Mouse (Mus musculus) heart, postnatal 25 days (tissue): ENCODE results near the gene Eif2s2. TPM values are rescaled to one million over a fixed set of nuclear protein-coding genes. Genes with fewer than 3 reads are reported as not detected.
"Not testable (repeated sequence)": the region's sequence is repeated elsewhere in the genome, so short reads cannot be mapped to it uniquely, and the experiment has no call there.

Experiments used
- DNase-seq: peaks from one replicate; pipeline ENCODE4 v3.0.0; 2022; ENCODE audit warnings: low spot score
- intact Hi-C: fragments of 180-260 bp; cut with DNase I; formaldehyde crosslinking; loops from one replicate; pipeline ENCODE4 v1.15.1; 2025
- total RNA-seq, 2 experiments: library from RNA; stranded (reverse); gene quantifications; 2 replicates each; pipeline ENCODE4 v1.2.3; 2021

Gene Eif2s2
- total RNA-seq, 2 experiments from 2014 or later = 51.8 to 55.4 TPM

GRCm38 (mm10) chr2:154899004-154899403, 6.3 kb upstream of the Eif2s2 start:
- DNase-seq, intact Hi-C loops: not testable (repeated sequence)

- DNase-seq = no peak
- intact Hi-C loops = loop anchor here (1.0 to 2.0 kb wide), 2 partner anchors 101 to 236 kb away; no protein-coding TSS in a partner anchor
Measured at GRCm38 (mm10) chr2:154893548-154893947, 813 bp upstream of the Eif2s2 start.

- DNase-seq = no peak
- intact Hi-C loops = loop anchor here (1.0 to 2.0 kb wide), 2 partner anchors 100 to 236 kb away; no protein-coding TSS in a partner anchor
Measured at GRCm38 (mm10) chr2:154893045-154893385, 280 bp upstream of the Eif2s2 start.

- intact Hi-C loops = no loop called here
- no peak for DNase-seq
Measured at GRCm38 (mm10) chr2:154891585-154891984, 1.1 kb downstream of the Eif2s2 start.

GRCm38 (mm10) chr2:154876621-154877020, 16.1 kb downstream of the Eif2s2 start:
- no peak for DNase-seq
- intact Hi-C loops = no loop called here

- no peak for DNase-seq
- intact Hi-C loops = no loop called here
Measured at GRCm38 (mm10) chr2:154869954-154870641, 22.6 kb downstream of the Eif2s2 start.

- intact Hi-C loops = no loop called here
Measured at GRCm38 (mm10) chr2:154868106-154868505, 24.6 kb downstream of the Eif2s2 start.

GRCm38 (mm10) chr2:154865696-154866095, 27.0 kb downstream of the Eif2s2 start:
- intact Hi-C loops = no loop called here
- no peak for DNase-seq

More at GRCm38 (mm10) chr2:154868106-154868505, 24.6 kb downstream of the Eif2s2 start:
- DNase-seq = no peak

- intact Hi-C loops = no loop called here
- DNase-seq = no peak
Measured at GRCm38 (mm10) chr2:154863672-154864071, 29.1 kb downstream of the Eif2s2 start.

GRCm38 (mm10) chr2:154855383-154855782, 37.4 kb downstream of the Eif2s2 start:
- no peak for DNase-seq
- intact Hi-C loops = loop anchor here (1.0 to 2.0 kb wide), 2 partner anchors 63 to 152 kb away; no protein-coding TSS in a partner anchor

- intact Hi-C loops = no loop called here
- no peak for DNase-seq
Measured at GRCm38 (mm10) chr2:154848086-154848485, 44.6 kb downstream of the Eif2s2 start.

GRCm38 (mm10) chr2:154836537-154836936, 56.2 kb downstream of the Eif2s2 start:
- intact Hi-C loops = no loop called here

GRCm38 (mm10) chr2:154834149-154834865, 58.4 kb downstream of the Eif2s2 start:
- intact Hi-C loops = no loop called here

More at GRCm38 (mm10) chr2:154836537-154836936, 56.2 kb downstream of the Eif2s2 start:
- DNase-seq = no peak

GRCm38 (mm10) chr2:154832471-154832870, 60.3 kb downstream of the Eif2s2 start:
- intact Hi-C loops = no loop called here
- DNase-seq = no peak

More at GRCm38 (mm10) chr2:154834149-154834865, 58.4 kb downstream of the Eif2s2 start:
- no peak for DNase-seq

- DNase-seq = no peak
- intact Hi-C loops = no loop called here
Measured at GRCm38 (mm10) chr2:154827521-154827920, 65.2 kb downstream of the Eif2s2 start.

- DNase-seq = no peak
- intact Hi-C loops = no loop called here
Measured at GRCm38 (mm10) chr2:154826054-154826538, 66.6 kb downstream of the Eif2s2 start.

Other genes starting within 250 kb of the Eif2s2 start
- gene Chmp4b, start 241.2 kb downstream of the Eif2s2 start, total RNA-seq = 100 to 1,000 TPM; 112 TPM
- gene Gm14214, start 122.9 kb downstream of the Eif2s2 start, total RNA-seq = not detected
- gene Raly, start 101.8 kb downstream of the Eif2s2 start, total RNA-seq = 100 to 1,000 TPM in 1 of 2 experiments, 10 to 100 TPM in 1; 95.9 to 103 TPM
- gene a, start 101.5 kb downstream of the Eif2s2 start, total RNA-seq = not detected
- gene Gm14226, start 125.3 kb upstream of the Eif2s2 start, total RNA-seq = under 1 TPM; 0.13 to 0.17 TPM
- 10 to 100 TPM; 10.9 to 11.3 TPM for gene Ahcy, start 181.6 kb upstream of the Eif2s2 start, total RNA-seq
- gene Itch, start 240.6 kb upstream of the Eif2s2 start, total RNA-seq = 10 to 100 TPM; 28.7 to 30.3 TPM